Mouse (Mus musculus): ENCODE data around the gene Sdsl.

Sdsl gene

DNA sequence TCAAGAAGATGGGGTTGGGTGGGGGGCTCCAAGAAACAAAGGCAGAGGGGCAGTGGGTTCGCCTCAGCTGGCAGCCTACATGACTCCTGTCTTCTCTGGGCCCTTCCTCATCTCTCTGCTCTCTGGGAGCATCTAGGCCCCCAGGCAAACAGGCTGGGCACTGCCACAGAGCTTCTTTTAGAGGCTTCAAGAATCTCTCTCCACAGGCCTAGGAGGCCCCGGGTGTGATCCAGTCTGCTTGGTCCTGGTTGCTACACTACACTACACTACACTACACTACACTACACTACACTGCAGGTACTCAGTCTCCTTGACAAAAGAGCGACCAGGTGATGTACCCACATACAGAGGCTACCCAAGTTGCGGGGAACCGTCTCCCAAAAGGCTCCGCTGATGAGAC, 42.9 kb downstream of the Sdsl start:
- DNase-seq (ENCODE audit: extremely low spot score): no peak

DNA sequence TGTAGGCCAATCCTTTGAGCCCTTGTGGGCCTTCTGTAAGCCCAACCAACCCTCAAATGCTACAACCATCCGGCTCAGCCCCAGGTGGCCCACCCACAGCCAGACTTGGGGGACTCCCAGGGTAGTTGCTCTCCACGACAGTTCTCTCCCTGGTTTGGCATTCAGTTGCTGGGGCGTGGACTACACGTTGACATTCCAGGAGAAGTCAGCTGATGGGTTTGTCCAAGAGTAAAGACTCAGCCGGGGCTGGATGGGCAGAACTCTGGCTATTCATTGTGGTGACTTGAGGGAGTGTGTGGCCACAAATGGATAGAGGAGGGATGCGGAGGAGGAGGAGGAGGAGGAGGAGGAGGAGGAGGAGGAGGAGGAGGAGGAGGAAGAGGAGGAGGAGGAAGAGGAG, 43.6 kb downstream of the Sdsl start:
- DNase-seq (ENCODE audit: extremely low spot score): no peak

DNA sequence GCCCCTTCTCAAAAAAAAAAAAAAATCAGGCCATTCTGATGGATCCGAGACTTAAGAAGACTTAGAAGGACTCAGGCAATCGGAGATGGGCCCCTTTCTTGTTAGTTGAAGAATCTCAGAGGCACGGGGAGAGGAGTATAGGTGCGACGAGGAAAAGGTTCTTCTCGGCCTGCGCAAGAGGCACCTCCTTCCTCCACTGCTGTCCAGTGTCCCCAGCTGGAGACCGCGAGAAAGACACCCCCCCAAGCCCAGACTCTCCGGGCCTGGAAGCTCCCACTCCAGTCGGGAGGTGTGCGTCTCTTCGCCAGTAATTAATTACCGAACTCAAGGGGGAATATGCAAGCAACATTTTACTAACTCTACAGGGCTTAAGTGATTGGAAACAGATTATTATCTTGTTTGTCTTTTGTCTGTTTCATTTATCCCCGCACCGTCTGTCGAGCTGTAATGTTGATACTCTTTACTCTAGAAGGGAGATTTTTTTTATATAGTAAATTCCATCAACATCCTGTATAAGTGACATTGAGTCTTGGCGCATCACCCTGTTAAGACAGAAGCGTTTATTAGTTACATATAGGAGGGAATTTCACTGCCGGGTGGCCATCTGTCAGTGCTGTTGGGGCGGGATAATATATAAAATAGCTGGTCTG, 44.3 kb downstream of the Sdsl start:
- no peak for DNase-seq (ENCODE audit: extremely low spot score)

DNA sequence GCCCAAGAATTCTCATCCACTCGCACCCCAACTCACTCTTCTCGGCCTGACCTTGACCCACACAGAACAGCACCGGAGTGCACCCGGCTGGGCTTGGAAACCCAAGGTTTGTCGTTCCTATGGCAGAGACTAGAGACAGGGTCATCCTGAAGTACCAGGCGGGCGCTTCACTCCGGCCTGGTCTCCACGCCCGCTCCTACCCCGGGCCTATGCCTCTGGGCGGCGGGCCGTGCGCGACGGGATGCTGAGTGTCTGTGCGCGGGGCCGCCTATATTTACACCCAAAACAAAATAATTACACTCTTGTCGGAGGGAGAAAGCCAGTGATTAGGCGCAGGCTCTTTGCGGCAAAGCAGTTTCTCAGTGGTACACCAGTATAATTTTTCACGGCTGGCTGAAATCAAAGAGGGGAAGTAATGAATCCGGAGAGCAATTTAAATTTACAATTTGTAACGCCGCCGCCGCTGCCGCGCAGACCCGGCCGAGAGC, 45.1 kb downstream of the Sdsl start:
- peak; percentile 34 for DNase-seq (ENCODE audit: extremely low spot score)

DNA sequence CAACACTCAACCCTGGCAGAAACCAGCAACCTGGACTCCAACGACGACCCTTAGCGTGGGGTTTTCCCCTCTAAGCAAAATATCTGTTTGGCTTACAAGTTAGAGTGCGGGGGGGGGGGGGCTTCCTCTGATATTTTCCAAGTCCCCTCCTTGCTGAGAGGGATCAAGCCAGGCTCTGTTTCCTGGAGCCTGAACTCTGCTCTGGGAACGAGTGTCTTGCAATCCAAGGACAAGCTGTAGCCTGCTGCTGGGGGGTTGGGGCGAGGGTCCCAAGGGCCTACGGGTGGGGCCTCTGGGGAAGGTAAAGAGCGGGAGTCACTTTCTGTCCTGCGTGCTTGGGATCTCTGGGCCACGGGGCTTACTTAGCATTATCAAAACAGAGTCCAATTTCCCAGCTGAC, 46.0 kb downstream of the Sdsl start:
- no peak for DNase-seq (ENCODE audit: extremely low spot score)

DNA sequence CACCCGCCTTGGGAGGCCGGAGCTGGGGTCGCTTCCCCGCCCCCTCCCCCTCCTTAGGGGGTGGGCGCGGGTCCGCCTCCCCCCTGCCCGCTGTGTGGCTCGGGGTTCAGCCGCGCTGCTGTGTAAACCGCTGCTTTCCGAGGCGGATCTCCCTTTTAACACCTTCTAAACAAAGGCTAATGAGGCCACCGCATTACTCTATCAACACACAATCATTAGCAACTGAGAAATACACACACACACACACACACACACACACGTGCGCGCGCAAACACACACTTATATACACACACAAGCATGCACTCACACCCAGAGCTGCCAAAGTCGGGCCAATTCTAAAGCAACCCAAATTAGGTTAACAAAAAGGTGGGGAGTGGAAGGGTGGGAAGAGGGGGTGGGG, 46.9 kb downstream of the Sdsl start:
- DNase-seq (ENCODE audit: extremely low spot score): no peak

DNA sequence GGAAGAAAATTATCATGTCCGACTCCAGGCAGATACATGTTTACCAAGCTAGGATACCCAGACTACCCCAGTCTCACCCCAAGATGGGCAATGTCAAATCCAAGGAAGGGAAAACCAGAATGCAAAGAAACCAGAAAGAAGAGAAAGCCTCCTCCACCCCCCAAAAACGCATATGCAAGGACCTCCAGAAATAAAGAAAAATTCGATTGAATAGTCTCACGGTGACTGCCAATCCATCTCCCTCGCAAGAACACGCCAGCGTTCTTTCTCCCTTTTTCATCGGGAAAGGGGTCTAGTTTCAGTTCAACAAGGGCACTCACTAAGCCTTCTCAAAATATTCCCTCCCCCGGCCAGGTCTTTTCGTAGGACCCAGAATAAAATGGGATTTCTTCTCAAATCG, 48.0 kb downstream of the Sdsl start:
- DNase-seq (ENCODE audit: extremely low spot score): no peak

DNA sequence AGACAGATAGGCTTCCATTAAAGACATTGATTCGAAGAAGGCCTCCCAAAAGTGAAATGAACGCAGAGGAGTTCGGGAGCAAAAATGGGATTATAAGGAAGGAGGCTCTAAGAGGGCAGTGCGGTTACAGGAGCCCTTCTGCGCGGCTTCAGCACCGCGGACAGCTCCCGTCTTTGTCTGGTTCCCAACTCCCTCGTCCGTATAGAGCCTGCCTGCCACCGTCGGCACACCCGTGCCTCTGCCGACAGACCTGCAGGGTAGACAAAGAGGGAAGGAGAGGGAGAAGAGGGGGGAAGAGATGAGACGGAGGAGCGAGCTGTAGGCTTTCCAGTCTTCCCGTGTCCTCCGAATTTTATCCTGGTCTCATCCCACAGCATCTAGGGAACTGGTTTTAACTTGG, 48.6 kb downstream of the Sdsl start:
- DNase-seq (ENCODE audit: extremely low spot score): peak; percentile 86

DNA sequence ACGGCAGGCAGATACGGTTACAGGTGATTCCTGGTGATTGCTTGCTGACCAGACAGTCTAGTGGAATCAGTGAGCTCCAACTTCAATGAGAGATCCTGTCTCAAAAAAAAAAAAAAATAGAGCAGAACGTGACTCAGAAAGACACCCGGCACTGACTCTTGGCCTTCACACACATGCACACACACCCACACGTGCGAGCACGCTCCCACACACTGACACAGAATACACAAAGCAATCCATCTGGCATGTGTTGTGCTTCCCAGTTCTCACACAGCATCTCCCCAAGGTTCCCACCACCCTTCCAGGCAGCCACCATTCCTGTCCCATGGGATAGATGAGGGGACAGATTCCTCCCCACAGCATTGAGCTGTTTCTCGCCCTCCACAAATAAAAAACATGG, 52.5 kb downstream of the Sdsl start:
- no peak for DNase-seq (ENCODE audit: extremely low spot score)

DNA sequence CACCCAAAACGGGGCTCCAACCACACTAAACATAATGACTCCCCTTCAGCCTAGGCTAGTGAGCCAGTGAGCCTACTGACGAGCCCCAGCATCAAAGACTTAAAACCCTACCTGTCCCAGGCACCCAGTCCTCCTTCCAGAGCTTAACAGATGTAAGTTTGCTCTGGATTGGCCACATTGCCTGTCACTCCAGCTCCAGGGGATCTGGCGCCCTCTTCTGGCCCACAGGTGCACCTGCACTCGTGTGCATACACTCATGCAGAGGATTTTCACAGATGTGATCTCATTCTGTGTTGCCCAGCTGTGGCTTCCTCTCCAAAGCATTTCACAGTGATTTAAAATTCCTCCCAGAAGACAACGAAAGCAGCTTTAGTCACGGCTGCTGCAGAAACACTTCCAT, 59.2 kb downstream of the Sdsl start:
- DNase-seq (ENCODE audit: extremely low spot score): no peak

DNA sequence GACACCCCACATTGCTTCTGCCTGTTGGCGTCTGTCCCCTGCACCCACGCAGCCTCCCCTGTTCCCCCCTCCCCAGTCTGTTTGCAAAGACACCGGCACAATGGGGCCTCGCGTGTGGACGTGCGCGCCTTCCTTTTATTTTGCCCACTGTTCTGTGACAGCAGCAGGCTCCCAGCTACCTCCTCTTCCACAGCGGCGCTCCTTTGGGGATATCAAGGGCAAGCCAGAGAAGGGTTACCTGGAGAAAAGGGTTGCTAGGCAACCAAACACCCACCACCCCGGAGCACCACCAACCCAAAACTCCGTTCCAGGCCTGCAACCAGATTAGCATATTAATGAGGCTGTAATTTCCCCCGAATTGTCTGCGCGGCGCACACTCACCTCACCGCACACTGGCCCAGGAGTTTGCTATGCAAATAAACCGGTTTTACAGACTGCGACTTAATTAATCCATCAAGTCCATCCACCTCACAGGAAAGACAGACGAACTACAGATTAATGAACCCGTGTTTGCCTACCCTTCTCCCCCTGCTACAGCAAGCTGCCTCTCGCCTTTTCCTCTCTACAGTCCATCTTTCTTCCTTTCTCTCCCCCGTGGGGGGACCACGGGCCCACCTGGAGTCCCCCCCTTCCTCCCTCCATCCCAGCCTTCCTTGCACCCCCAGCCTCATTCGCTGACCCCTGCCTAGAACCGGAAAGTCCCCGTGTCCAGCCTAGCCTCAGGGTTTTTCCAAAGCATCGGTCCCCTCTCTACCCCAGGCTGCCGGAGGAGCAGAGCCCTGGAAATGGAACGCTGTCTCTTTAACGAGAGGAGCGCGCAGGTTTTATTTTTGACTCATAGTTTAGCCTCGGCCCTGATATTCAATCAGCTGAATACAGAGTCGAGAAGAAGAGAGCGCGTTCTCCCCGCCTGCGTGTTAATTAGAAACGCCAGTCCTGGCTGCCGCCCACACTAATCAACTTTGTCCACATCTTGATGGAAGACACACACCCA, 62.9 kb downstream of the Sdsl start:
- peak; percentile 24 for DNase-seq (ENCODE audit: extremely low spot score)

DNA sequence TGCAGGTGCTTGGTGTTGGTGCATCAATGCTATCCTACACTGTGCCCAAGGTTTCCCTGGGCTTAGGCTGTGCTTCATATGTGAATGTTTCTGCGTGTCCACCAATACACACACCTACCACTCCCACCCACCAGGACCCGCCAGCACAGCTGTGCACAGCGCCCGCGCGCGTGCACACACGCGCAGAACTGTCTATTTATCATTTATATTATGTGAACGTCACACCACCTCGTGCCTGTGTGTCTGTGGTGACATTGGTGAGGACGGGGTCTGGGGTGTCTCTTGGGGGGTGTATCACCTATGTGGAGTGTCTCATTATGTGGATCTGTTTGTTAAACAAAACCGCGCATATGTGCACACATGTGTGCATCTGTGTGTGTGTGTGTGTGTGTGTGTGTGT, 63.7 kb downstream of the Sdsl start:
- no peak for DNase-seq (ENCODE audit: extremely low spot score)
